Mouse (Mus musculus) thymus, postnatal 4 days (tissue): ENCODE results near the gene Foxp1.

Experiments
- DNase-seq: peaks from one replicate; pipeline ENCODE4 v3.0.0; 2021

The Foxp1 gene

GRCm38 (mm10) chr6:99436371-99436770, 86.2 kb downstream of the Foxp1 start:
- DNase-seq: no peak

DNA sequence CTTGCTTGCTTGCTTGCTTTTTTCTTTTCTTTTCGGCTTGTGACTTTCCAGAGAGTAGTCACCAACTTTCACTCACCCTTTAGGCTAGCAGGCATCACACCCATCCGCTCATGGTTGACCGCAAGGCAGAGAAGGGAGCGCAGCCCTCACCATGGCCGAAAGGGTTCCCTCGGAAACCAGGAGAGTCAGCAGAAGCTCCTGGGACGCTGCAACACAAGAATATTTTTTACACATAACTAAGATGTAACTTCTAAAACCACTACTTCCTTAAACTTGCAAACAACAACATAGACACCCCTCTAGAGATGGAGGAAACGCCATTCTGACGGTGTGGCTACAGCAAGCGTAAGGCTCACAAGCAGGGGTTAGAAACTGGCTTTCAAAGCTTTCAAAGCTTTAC, 87.4 kb downstream of the Foxp1 start:
- DNase-seq: no peak

DNA sequence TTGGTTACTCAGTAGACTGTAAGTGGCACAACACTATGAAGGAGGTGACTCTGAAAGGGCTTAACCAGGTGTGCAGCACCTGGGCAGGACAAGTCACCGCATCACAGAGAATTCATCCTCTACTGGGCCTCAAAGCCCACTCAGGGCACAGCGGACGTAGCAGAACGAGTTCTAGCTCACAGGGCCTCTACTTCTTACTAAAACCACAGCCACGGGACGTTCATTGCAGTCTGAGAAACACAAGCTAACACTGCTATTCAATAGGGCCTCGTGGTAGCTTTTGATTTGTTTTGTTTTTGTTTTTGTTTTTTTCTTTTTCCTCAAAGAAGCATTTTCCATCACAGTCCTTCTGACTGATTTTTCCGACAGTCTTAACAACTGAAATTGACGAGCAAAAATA, 89.5 kb downstream of the Foxp1 start:
- no peak for DNase-seq

GRCm38 (mm10) chr6:99431941-99432340, 90.6 kb downstream of the Foxp1 start:
- DNase-seq: no peak

DNA sequence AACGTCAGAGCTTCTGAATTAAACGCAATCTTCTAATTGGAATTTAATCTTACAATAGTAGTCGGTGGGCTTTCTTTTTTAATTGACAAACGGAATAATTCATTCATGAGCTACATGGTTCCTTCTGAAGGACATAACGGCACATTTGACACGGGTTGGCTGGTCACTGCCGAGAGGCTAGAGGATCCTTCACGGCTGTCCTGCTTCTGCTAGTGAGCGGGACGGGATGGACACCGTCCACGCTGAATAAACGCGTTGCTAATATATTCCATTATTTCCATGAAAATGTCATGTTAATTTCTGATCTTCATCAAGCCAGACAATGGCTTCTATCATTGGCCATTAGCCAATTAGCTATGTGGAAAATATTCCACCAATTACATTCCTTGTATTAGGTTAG, 92.0 kb downstream of the Foxp1 start:
- no peak for DNase-seq

- DNase-seq: no peak
Measured at GRCm38 (mm10) chr6:99429378-99430131, 93.0 kb downstream of the Foxp1 start.

GRCm38 (mm10) chr6:99428961-99429360, 93.6 kb downstream of the Foxp1 start:
- no peak for DNase-seq

GRCm38 (mm10) chr6:99427301-99427700, 95.2 kb downstream of the Foxp1 start:
- DNase-seq: no peak

- no peak for DNase-seq
Measured at GRCm38 (mm10) chr6:99425044-99425443, 97.5 kb downstream of the Foxp1 start.

DNA sequence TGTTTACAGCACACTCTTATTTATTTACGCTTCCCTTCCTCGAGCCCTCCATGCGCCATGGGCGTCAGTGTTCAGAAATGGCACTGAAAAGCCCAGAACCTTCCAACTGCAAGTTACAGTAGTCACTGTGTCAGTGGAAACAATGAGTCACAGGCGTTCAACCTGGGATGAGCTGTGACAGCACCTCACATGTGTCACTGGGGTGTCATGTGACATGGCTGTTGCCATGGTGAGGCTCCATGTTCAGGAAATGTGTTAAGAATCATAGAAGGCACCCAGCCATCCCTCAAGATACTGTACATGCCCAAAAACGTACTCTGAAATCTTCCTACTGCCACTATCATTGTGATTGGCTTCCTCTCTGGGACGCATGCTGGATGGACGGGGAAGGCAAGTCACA, 101.9 kb downstream of the Foxp1 start:
- DNase-seq: no peak

- DNase-seq: no peak
Measured at GRCm38 (mm10) chr6:99412598-99412997, 109.9 kb downstream of the Foxp1 start.

DNA sequence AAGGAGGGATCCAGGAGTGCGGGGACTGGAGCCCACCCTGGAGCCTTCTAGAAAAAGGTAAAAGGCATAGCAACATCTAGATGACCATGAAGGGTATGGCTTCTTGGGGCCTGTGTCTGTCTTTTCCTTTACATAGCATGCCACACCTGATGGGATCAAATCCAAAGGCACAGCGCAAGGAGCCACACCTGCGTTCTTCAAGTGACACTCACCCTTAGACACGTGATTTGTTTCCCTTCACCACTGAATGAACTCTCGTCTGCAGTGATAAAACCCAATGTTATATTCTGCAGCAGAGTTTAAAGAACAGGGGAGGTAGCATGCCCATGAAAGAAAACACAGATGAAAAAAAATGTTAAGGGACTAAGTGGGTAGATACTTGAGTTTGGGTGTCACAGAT, 112.9 kb downstream of the Foxp1 start:
- no peak for DNase-seq

- DNase-seq: no peak
Measured at GRCm38 (mm10) chr6:99408880-99409279, 113.6 kb downstream of the Foxp1 start.

GRCm38 (mm10) chr6:99403755-99404390, 118.6 kb downstream of the Foxp1 start:
- DNase-seq: no peak

DNA sequence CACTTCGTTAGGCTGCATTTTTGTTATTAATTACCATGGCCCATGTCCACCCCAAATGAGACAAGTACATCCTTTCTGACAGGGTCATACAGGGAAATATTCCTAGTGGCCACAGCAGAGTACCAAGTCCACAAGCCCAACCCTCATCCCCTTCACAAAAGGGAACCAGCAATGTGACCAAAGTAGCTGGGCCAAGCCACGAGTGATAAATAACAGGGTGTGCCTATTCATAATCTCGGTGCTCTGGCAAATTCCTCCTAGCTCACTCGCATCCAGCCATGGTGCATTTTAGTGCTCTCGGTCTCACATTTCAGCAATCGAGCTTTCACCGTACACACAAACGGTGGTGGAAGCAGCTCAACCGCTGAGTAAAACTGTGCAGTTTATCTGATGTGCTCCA, 119.6 kb downstream of the Foxp1 start:
- no peak for DNase-seq

DNA sequence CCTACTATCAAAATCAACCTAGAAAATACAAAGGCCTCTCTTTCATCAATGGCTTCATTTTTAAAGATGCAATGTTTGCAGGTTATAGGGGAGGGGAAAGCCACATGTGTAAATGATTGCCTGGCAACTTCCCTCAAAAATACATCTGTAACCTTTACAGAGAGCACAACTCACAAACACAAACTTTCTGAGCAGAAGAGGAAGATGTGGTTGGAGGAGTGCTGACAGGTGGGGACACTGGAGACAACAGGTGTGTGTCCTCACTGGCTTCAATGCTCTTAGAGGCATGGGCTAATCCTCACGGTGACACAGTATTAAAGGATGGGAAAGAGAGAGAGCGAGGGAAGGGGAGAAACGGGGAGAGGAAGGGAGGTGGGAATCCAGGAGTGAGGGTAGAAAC, 120.2 kb downstream of the Foxp1 start:
- DNase-seq: peak; percentile 25

GRCm38 (mm10) chr6:99401801-99402200, 120.7 kb downstream of the Foxp1 start:
- peak; percentile 69 for DNase-seq

- DNase-seq: peak; percentile 24
Measured at GRCm38 (mm10) chr6:99401211-99401610, 121.3 kb downstream of the Foxp1 start.

DNA sequence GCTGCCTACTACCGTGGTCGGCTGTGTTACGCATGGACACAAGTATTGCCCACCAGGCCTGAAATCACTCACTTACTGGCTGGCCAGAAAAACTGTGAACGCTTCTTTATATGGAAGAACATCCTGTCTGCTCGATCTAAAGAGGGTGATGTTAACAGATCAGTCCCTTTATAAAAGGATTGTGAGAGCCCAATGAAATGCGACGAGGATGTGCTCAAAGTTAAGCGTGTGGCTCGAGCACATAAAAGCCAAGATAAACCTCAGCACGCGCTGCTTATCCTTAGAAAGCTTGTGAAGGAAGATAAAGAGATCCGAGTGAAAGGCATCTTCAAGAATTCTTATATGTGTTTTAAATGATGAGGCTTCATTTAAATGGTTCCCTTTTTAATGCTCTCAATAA, 126.8 kb downstream of the Foxp1 start:
- no peak for DNase-seq

GRCm38 (mm10) chr6:99394801-99395200, 127.7 kb downstream of the Foxp1 start:
- DNase-seq: peak; percentile 55

DNA sequence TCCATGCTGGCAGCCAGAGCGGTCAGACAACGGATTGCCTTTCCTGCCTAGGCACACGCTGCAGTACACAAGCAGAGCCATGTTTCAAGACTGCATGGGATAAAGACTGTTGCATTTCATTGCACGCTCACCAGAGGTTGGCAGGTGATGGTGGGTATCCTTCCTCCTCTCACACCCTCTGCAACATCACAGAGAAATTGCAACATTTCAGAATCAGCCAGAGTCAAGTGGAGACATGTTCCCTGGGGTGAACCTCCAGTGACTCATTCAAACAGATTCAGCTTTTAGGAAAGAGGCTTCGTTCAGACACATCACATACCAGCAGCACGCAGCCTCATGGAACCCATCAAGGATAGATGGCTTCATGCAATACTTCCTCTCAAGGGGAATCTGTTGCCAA, 130.0 kb downstream of the Foxp1 start:
- no peak for DNase-seq

DNA sequence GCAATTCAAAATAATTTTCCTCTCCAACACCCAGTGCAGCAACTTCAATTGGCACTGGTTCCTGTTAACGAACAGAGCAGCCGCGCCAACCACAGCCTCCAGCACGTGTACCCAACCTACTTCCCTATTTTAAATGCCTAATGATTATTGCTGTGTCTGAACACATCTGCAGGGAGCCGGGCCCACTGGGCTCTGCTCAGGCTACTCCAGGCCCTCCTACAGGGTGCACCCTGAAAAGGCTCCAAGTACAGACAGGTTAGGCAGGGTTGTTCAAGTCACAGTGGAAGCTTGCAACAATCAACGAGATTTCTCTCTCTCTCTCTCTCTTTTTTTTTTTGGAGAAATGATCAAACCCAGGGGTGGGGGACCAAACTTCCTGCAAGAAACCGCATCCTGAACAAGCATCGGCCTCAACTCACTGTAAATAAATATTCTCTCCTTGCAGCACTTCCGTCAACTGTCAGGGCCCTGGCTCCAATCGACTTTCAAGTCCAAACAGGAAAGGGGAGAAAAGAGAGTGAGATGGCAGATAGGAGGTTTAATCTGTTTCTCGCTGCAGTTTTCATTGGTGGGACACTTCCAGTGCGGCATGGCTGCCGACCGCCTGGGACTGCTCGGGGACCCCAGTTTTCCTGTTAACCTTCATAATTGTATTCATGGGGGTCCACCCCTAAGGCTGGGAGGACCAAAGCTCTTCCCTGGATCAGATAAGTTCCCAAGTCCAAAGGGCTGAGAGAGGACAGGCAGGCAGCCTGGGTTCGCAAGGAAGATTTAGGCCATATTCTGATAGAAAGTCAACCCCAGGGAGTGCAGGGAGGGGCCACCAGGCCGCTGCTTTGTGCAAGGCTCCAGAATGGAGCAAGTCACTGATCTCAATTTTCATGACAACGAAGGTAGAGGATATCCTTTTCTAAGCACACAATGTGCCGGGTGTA, 133.5 kb downstream of the Foxp1 start:
- peak; percentile 75 for DNase-seq

DNA sequence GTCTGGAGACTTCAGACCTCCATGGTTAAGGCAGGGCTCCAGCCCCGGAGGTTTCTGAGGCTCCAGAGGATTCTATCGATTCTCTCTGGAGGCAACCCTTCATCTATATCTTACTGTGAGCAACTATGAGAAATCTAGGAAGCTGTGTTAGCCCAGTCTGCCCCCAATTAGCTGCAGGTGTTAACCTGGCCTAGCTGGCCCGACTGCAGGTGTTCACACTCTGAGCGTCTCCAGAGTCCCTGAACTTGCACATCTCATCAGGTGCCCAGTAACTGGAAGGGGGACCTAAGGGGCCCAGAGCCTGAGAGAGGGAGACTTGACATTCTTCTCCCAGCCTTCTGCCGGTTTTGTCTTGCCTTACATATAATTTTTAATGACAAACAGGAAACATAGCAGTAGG, 134.5 kb downstream of the Foxp1 start:
- DNase-seq: peak; percentile 57
